Mouse (Mus musculus): ENCODE results near the gene Mrpl1.

Gene Mrpl1

DNA sequence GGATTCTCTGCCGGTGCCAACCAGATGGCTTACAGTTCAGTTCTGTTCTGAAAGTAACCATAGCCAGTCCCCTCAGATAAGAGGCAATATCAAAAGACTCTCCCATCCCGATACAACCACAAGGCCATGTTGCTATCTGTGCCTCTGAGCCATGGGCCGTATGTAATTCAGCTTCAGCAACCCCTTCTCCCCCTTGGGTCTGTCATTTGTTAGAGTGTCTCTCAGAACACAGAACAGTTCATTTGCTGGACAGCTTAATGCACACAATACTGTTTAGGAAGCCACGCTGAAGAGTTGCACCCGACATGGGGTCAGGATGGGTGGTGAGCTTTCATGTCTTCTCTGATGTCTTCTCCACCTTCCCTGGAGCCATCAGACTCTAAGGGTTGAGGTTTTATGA is 100.3 kb downstream of the Mrpl1 start:
- DNase-seq (ENCODE audit: low spot score), result no peak

DNA sequence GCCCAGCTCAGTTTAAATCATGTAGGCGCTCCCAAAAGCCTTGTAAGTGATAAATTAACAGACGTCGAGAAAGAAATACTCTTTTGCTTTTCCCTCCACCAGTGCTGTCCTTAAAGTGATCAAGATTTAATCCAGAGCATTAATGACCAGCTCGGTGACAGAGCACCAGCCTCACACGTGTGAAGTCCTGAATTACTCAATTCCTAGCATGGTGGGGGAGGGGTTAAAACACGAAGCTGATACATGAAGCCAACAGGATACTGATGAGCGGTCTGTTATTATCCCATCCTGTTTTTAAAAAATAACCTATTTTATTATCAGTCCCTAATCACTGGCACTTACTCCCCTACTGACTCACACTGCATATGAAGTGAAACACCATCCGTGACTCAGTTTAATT is 102.4 kb downstream of the Mrpl1 start:
- DNase-seq (ENCODE audit: low spot score), result no peak

All from testis, postnatal 10 days (tissue).